Mouse (Mus musculus) intestine, embryonic 16.5 days (tissue): ENCODE measurements around the gene Kif21a. TPM values are rescaled to one million over a fixed set of nuclear protein-coding genes. Genes with fewer than 3 reads are reported as not detected.

Experiments used
- ATAC-seq: fragments of 200-750 bp; cut with Nextera tagmentation; 2 replicates; pipeline ENCODE4 v1.8.0; 2017; ENCODE audit warnings: moderate TSS enrichment, moderate library complexity
- H3K27ac ChIP-seq: fragments of 300-500 bp; sonication (generic); 2 replicates; pipeline ENCODE4 v1.5.1; 2014; ENCODE audit warnings: mild to moderate bottlenecking, low read length
- H3K27me3 ChIP-seq: fragments of 300-500 bp; sonication (generic); replicated peaks from 2 replicates; pipeline ENCODE4 v1.6.1; 2014; ENCODE audit warnings: low read length, control low read depth, mixed read lengths; ENCODE audit not compliant: control insufficient read depth, insufficient read depth
- H3K36me3 ChIP-seq: fragments of 300-500 bp; sonication (generic); 2 replicates; pipeline ENCODE4 v1.6.1; 2014; ENCODE audit warnings: low read length, control low read depth; ENCODE audit not compliant: control insufficient read depth, insufficient read depth
- H3K4me1 ChIP-seq: fragments of 300-500 bp; sonication (generic); 2 replicates; pipeline ENCODE4 v1.6.1; 2014; ENCODE audit warnings: low read length, control low read depth, mixed read lengths; ENCODE audit not compliant: control insufficient read depth, insufficient read depth
- H3K4me2 ChIP-seq: fragments of 300-500 bp; sonication (generic); 2 replicates; pipeline ENCODE4 v1.6.1; 2014; ENCODE audit warnings: low read depth, low read length, control low read depth
- H3K4me3 ChIP-seq: fragments of 300-500 bp; sonication (generic); 2 replicates; pipeline ENCODE4 v1.5.1; 2014; ENCODE audit warnings: mild to moderate bottlenecking, low read length
- H3K9ac ChIP-seq: fragments of 300-500 bp; sonication (generic); 2 replicates; pipeline ENCODE4 v1.6.1; 2014; ENCODE audit warnings: low read depth, low read length
- H3K9me3 ChIP-seq: fragments of 300-500 bp; sonication (generic); 2 replicates; pipeline ENCODE4 v1.6.1; 2016; ENCODE audit warnings: low read length, control low read depth; ENCODE audit not compliant: control insufficient read depth
- WGBS: fragments of 180-500 bp; shearing (Covaris S2); extraction: QIAGEN DNeasy Blood & Tissue Kit; methylation state at CpG from one replicate; pipeline ENCODE4 v1.1.7; 2014; 5-methylcytosine and 5-hydroxymethylcytosine counted together
- polyA plus RNA-seq: library from polyadenylated mRNA; unstranded; fragments of >200 nt; fragmentation: Nextera tagmentation; extraction: Ambion mirVana; gene quantifications from 2 replicates; pipeline ENCODE4 v1.2.1, GENCODE M21; 2015

Gene Kif21a
- polyA plus RNA-seq, 1 experiment from 2014 or later = 10.6 TPM

DNA sequence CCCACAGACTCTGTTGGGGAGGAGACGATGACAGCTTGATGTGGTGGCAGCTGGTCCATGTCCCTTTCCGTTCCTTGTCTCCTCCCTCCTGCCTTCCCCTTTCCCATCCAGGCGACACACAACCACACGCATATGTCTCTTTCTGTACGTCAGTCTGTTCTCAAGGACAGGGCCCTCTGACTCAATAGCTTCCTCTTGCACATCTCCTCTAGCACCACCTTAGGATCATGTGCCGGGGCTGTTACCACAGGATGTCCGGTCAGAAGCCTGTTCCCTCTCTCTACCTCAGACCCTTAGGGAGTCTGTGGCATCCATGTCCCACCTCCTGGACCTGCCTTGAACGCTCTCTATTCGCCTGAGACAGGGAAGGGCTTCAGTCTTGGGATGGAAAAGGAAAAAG lies 153.3 kb downstream of the Kif21a start:
- Histone ChIP-seq H3K36me3 (no peaks in the 10 kb centered on the region), H3K27ac (no peak overlapping the region), H3K4me2 (no peak overlapping the region), H3K27me3 (no peaks in the 10 kb centered on the region), H3K4me3 (no peak overlapping the region), H3K9me3 (no peaks in the 10 kb centered on the region), H3K9ac (no peak overlapping the region), H3K4me1 (no peaks in the 10 kb centered on the region)
- ATAC-seq = no peak
- WGBS = 84% methylated on average over 9 of the region's 9 CpGs

DNA sequence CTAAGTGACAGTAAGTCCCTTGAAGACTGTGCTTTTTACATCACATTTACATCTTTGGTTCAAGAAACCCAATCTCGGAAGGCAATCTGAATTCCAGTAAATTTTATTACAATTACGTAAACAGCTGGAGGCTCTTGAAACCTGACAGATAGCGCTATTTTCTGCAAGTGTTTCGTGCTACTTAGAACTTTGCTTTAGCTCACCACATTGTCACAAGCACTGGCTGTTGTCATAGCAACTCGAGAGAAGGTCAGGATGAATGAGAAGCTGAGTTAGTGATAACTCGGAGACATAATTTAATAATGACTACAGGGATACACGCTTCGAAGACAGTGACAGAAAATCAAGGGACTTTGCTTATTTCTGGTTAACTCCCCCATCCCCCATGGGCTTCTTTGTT lies 162.3 kb downstream of the Kif21a start:
- Histone ChIP-seq H3K9ac (no peak overlapping the region), H3K4me1 (no peaks in the 10 kb centered on the region), H3K27me3 (no peaks in the 10 kb centered on the region), H3K27ac (no peak overlapping the region), H3K4me3 (no peak overlapping the region), H3K9me3 (no peaks in the 10 kb centered on the region), H3K4me2 (no peak overlapping the region), H3K36me3 (no peaks in the 10 kb centered on the region)
- 60% methylated on average over 8 of the region's 8 CpGs for WGBS
- ATAC-seq = no peak

Other genes with a start within 250 kb of the Kif21a start
- 1.2 and 1.3 TPM in 2 replicates for gene Abcd2, start 141.9 kb upstream of the Kif21a start, polyA plus RNA-seq
- gene CN725425, start 149.5 kb upstream of the Kif21a start, polyA plus RNA-seq = not detected in 2 replicates